Mouse (Mus musculus): ENCODE measurements around the gene Fam124a.

- no peak for TF ChIP-seq POLR2A (IDR thresholded peaks at IDR 0.05; ENCODE audit: control insufficient read depth, low read depth, low read length)
- TF ChIP-seq CTCF (IDR thresholded peaks at IDR 0.05; ENCODE audit: control insufficient read depth, insufficient read depth, insufficient replicate concordance, low read depth, low read length), result no peak
Measured at GRCm38 (mm10) chr14:62536988-62537387, 18.5 kb upstream of the Fam124a start.

Data from testis, adult 2 months (tissue).